Mouse (Mus musculus) MEL-GATA-1-ER (cell line): ENCODE measurements around the gene Tnxb.

Experiments used
- DNase-seq: peaks from one replicate; pipeline ENCODE4 v3.0.0-alpha.2; 2012; ENCODE audit warnings: low read depth; ENCODE audit errors: extremely low read depth

Gene Tnxb

GRCm38 (mm10) chr17:34659181-34659896 is 11.0 kb upstream of the Tnxb start:
- no peak for DNase-seq

- no peak for DNase-seq
These were observed 10.5 kb upstream of the Tnxb start for GRCm38 (mm10) chr17:34659897-34660214.

DNA sequence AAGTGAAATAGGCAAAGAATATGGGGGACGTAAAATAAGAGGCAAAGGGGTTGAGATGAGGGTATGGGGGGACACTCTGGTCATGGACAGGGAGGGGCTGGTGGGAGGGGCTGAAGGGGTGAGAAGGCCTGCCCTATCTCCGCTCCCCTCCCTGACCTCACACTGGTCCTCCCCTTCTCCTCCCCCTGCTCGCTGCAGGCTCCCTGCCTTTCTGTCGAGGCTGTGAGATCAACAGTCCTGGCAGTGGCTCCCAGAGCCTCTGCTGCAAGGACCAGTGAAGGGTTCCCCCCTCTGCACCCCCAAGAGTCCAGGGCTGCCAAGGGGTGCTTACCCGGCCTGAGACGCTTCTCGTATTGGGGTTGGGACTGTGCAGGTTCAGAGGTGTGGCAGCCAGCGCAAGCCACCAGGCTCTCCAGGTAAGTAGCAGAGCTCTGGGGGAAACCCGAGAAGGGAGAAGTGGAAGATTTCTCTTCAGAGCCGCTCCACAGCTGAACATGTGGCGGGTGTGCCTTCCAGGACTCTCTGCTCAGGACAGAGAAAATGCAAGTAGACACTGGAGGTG is 10.0 kb upstream of the Tnxb start:
- no peak for DNase-seq

- DNase-seq, result no peak
These were observed 9.2 kb upstream of the Tnxb start for GRCm38 (mm10) chr17:34661121-34661591.

- DNase-seq, result no peak
These were observed 7.9 kb upstream of the Tnxb start for GRCm38 (mm10) chr17:34662468-34662867.

DNA sequence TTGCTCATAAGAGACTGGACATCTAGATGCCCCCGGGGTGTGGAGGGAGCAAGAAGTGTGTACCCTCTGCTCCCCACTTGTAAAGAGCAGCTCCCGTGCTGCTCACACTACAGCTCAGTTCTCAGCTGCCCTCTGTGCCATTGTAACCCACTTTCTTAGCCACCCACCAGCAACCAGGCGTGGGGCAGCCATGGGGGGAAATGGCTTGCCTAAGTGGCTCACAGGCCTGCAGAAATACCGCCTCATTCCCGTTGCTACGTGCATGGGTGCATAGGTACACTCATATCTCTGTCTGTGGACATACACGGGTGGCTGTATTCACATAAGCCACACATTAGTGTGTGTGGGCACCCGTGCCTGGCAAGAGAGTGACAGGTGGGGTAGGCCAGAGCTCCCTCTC is 7.4 kb upstream of the Tnxb start:
- no peak for DNase-seq

GRCm38 (mm10) chr17:34663558-34663957 is 6.8 kb upstream of the Tnxb start:
- no peak for DNase-seq

GRCm38 (mm10) chr17:34664472-34664871 is 5.9 kb upstream of the Tnxb start:
- no peak for DNase-seq

DNA sequence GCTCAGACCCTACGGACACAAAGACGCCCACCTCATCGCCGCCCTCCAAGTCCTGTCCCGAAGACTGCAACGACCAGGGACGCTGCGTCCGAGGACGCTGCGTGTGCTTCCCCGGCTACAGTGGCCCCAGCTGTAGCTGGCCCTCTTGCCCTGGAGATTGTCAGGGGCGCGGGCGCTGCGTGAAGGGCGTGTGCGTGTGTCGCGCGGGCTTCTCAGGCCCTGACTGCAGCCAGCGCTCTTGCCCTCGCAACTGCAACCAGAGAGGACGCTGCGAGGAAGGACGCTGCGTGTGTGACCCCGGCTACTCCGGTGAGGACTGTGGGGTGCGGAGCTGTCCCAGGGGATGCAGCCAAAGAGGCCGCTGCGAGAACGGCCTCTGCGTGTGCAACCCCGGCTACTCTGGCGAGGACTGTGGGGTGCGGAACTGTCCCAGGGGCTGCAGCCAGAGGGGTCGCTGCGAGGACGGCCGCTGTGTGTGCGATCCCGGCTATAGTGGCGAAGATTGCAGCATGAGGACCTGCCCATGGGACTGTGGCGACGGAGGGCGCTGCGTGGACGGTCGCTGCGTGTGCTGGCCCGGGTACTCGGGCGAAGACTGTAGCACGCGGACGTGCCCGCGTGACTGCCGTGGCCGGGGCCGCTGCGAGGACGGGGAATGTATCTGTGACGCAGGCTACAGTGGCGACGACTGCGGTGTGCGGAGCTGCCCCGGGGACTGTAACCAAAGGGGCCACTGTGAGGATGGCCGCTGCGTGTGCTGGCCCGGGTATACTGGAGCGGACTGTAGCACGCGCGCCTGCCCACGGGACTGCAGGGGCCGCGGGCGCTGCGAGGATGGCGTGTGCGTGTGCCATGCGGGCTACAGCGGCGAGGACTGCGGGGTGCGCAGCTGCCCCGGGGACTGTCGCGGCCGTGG is 1.1 kb downstream of the Tnxb start:
- no peak for DNase-seq

GRCm38 (mm10) chr17:34672246-34672792 is 2.0 kb downstream of the Tnxb start:
- DNase-seq, result no peak

DNA sequence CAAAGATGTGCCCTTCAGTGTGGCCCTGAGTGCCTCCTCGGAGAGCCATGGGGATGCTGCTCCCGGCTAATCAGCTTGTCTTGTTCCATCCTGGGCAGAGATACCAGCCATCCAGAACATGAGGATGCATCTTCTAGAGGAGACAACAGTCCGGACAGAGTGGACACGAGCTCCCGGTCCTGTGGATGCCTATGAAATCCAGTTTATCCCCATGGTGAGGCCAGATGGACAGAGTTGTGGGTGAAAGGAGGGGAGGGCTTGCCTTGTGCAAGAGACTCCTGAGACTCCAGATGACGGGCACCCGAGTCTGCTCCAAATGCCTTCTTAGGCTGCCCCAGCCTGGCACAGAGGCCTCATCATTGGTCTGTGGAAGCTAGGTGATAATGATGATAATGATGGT is 2.8 kb downstream of the Tnxb start:
- no peak for DNase-seq

DNA sequence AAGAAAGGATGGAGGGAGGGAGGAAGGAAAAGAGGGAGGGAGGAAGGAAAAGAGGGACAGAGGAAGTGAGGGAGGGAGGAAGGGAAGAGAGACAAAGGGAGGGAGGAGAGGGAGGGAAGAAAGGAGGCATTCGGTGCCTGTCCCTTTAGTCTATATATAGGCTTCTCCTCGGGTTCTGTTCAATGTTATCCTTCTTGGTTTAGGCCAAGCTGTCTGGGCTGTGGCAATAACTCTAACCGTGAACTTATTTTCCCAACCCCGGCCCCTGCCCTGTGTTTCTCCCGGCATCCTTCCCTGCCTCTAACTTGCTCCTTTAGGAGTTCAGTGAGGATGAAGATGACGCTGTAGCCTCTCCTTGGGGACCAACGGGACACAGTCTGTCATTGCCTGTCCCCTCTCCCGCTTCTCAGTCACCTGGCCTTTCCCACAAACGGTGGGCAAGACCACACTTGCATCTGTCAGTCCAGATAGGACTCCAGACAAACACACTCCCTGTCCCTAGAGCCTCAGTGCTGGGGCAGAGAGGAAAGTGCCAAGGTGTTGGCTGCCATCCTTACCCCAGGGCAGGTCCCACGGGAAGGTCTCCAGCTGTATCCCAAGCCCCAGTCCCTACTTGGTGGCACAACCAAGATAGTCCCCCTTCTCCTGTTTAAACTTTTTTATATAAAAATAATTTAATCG is 4.3 kb downstream of the Tnxb start:
- no peak for DNase-seq

- no peak for DNase-seq
These were observed 5.1 kb downstream of the Tnxb start for GRCm38 (mm10) chr17:34675205-34676092.

DNA sequence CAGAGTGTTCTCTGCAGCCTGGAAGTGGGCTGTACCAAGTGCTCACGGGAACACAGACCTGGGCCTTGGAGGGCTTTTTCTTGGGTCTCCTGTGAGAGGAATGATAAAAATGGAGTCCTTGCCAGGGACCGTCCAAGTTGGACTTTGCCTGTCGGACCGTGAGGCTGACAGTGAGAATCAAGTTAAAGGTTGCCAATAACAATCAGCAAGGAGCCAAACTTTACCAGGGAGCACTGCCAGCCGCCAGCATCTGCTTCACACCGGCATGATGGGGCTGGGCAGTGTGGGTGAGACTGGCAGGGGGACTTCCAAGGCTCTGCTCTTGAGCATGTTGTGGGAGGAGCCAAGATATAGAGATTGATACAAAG is 5.7 kb downstream of the Tnxb start:
- no peak for DNase-seq

DNA sequence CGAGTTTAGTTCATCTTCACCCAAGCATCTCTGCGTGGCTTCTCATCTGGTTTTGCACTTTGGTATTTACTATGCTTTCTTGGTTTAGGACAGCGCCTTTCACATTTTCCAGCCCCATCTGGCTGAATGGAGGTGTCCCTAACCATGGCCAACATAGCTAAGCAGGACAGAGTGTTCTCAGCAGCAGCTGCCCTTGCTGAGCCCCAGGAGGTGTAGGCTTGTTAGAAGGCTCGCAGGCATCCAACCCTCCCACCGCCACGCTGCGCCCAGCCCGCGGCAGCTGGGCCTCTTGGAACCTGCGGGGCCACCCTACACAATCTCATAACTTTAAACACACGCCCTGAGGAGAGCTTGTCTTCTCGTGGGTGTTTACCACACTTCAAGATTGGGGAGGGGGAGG is 6.3 kb downstream of the Tnxb start:
- DNase-seq, result no peak

GRCm38 (mm10) chr17:34680191-34680590 is 9.9 kb downstream of the Tnxb start:
- DNase-seq, result no peak

GRCm38 (mm10) chr17:34680621-34681020 is 10.3 kb downstream of the Tnxb start:
- DNase-seq, result no peak

- DNase-seq, result no peak
These were observed 10.8 kb downstream of the Tnxb start for GRCm38 (mm10) chr17:34681132-34681571.

DNA sequence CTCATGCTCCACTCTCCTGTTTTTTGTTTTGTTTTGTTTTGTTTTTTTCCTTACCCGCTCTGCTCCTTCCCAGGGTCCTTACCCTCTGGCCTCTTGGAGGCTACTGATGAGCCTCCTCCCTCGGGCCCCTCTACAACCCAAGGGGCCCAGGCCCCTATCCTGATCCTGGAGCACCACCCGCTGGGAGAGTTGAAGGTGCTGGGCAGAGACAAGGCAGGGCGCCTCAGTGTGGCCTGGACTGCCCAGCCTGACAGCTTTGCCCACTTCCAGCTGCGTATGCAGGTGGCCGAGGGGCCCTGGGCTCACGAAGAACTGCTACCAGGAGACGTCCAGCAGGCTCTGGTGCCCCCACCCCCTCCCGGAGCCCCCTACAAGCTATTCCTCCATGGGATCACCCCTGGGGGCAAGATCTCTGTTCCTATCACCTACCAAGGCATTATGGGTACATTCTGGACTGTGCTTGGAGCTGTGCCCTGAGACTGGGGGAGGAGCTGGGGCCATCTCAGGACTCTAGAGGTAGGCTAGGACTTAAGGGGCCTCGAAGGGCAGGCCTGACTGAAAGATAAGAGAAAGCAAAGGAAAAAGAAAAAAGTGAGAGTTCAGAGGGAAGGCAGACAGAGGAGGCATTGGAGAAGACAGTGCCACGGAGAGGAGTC is 11.7 kb downstream of the Tnxb start:
- no peak for DNase-seq

GRCm38 (mm10) chr17:34683179-34683578 is 12.8 kb downstream of the Tnxb start:
- no peak for DNase-seq
